Comparison of ENCODE assay signal across 8 mouse cellular contexts in the genomic region with DNA sequence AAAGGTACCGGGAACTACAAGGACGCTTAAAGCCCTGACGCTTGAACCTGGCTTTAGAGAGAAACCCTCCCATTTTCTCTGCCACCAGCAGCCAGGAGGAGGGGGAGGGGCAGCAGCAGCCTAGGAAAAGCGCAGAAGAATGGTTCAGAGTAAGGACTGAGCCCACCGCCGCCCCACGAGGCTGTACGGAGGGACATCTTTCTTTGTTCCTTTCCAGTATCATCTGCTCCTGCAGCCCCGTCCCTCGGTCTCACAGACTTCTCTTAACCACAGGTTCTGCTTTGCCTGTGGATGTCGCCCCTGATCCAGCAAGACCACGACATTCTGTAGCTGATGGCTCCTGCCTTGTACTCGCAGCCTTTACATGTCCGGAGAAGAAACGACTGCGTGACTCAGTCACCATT. TPM values are rescaled to one million over a fixed set of nuclear protein-coding genes. Genes with fewer than 3 reads are reported as not detected.
DNase-seq lines count a peak whose midpoint lies in the region; ATAC-seq and TF ChIP-seq lines count a peak whose summit lies in the region.

No protein-coding gene starts in this region.

- H3K27me3 ChIP-seq in embryonic facial prominence, embryonic 12.5 days: peaks cover 3% of the 10 kb centered on the region; the same call in 1 of the 2 replicates
- no peaks in the 10 kb centered on the region for H3K27me3 ChIP-seq in hindbrain, embryonic 16.5 days (replicated peaks; ENCODE audit: control insufficient read depth, insufficient read depth, low read length)
- no peaks in the 10 kb centered on the region for H3K27me3 ChIP-seq in lung, postnatal 0 days (replicated peaks; ENCODE audit: insufficient read depth, low read length)

- no peak overlapping the region for H3K27ac ChIP-seq in embryonic facial prominence, embryonic 12.5 days
- peak overlapping the region; percentile 92 for H3K27ac ChIP-seq in hindbrain, embryonic 16.5 days (ENCODE audit: low read depth, low read length)
- no peak overlapping the region for H3K27ac ChIP-seq in lung, postnatal 0 days (ENCODE audit: low read length)

- H3K4me3 ChIP-seq in embryonic facial prominence, embryonic 12.5 days: peak overlapping the region; percentile 35
- peak overlapping the region; percentile 52 for H3K4me3 ChIP-seq in hindbrain, embryonic 16.5 days (ENCODE audit: low read length)
- peak overlapping the region; percentile 40 for H3K4me3 ChIP-seq in lung, postnatal 0 days (ENCODE audit: low read depth, low read length)

- H3K9me3 ChIP-seq in embryonic facial prominence, embryonic 12.5 days: no peaks in the 10 kb centered on the region
- H3K9me3 ChIP-seq in hindbrain, embryonic 16.5 days (ENCODE audit: control insufficient read depth, low read length): no peaks in the 10 kb centered on the region
- H3K9me3 ChIP-seq in lung, postnatal 0 days (ENCODE audit: low read length): no peaks in the 10 kb centered on the region

- 0 out of 2 replicates have a peak, but pooled peaks cover 2% of the 10 kb centered on the region for H3K36me3 ChIP-seq in embryonic facial prominence, embryonic 12.5 days
- no peaks in the 10 kb centered on the region for H3K36me3 ChIP-seq in hindbrain, embryonic 16.5 days (ENCODE audit: control insufficient read depth, insufficient read depth, low read length)
- H3K36me3 ChIP-seq in lung, postnatal 0 days (ENCODE audit: insufficient read depth, low read length): no peaks in the 10 kb centered on the region

- ATAC-seq in embryonic facial prominence, embryonic 12.5 days (ENCODE audit: insufficient number of reproducible peaks, insufficient read depth, low FRiP score, low TSS enrichment): no peak
- peak; percentile 76 for ATAC-seq in hindbrain, embryonic 16.5 days
- ATAC-seq in lung, postnatal 0 days: peak; percentile 44

- 2% methylated on average over 16 of the region's 16 CpGs for WGBS in embryonic facial prominence, embryonic 12.5 days
- 2% methylated on average over 16 of the region's 16 CpGs for WGBS in hindbrain, embryonic 16.5 days
- WGBS in lung, postnatal 0 days: 1% methylated on average over 16 of the region's 16 CpGs

- peak; percentile 14; the same call in 1 of the 2 replicates for TF ChIP-seq CTCF in lung, postnatal 0 days (IDR thresholded peaks at IDR 0.05)

- DNase-seq in layer of hippocampus, postnatal 14 days (ENCODE audit: low spot score in 2 of 2): peak; percentile 21 to 39
- no peak for DNase-seq in layer of hippocampus, adult 11-12 months (ENCODE audit: low spot score)
- peak; percentile 59 for DNase-seq in brain, embryonic 18.5 days (ENCODE audit: low read depth, low spot score)
- DNase-seq in lung, postnatal 0 days (ENCODE audit: low spot score): peak; percentile 22
- DNase-seq in right cerebral cortex, postnatal 14 days: peak; percentile 68
- DNase-seq in gastrocnemius, postnatal 4 days (ENCODE audit: low spot score in 2 of 2): no peak

- peak overlapping the region; percentile 77 for H3K4me2 ChIP-seq in embryonic facial prominence, embryonic 12.5 days (replicated peaks)
- H3K4me2 ChIP-seq in hindbrain, embryonic 16.5 days (ENCODE audit: low read length): peak overlapping the region; percentile 97
- H3K4me2 ChIP-seq in lung, postnatal 0 days (replicated peaks; ENCODE audit: low read depth, low read length): peak overlapping the region; percentile 91

- H3K4me1 ChIP-seq in embryonic facial prominence, embryonic 12.5 days: no peaks in the 10 kb centered on the region
- peaks cover 4% of the 10 kb centered on the region; the same call in 1 of the 2 replicates for H3K4me1 ChIP-seq in hindbrain, embryonic 16.5 days (ENCODE audit: control insufficient read depth, insufficient read depth, low read depth, low read length)
- H3K4me1 ChIP-seq in lung, postnatal 0 days (ENCODE audit: insufficient read depth, low read depth, low read length): peaks cover 4% of the 10 kb centered on the region; the same call in 1 of the 2 replicates

- peak overlapping the region; percentile 8; the same call in 1 of the 2 replicates for H3K9ac ChIP-seq in embryonic facial prominence, embryonic 12.5 days
- peak overlapping the region; percentile 82 for H3K9ac ChIP-seq in hindbrain, embryonic 16.5 days (ENCODE audit: low read depth, low read length)
- H3K9ac ChIP-seq in lung, postnatal 0 days (replicated peaks; ENCODE audit: low read depth): peak overlapping the region; percentile 34; the same call in 1 of the 2 replicates

- no peak for TF ChIP-seq EP300 in lung, postnatal 0 days (IDR thresholded peaks at IDR 0.05)

RNA-seq across cellular contexts. Expression of gene Zap70, which starts 23.6 kb away (rescaled TPM):
- total RNA-seq in layer of hippocampus, postnatal 14 days (2021): 1 to 10 TPM; 4.7 TPM
- 0.51 and 0.65 TPM in 2 replicates for polyA plus RNA-seq in embryonic facial prominence, embryonic 12.5 days (2016; fragmentation: Nextera tagmentation; extraction: Ambion mirVana)
- polyA plus RNA-seq in hindbrain, embryonic 16.5 days (2015; fragmentation: Nextera tagmentation; extraction: Ambion mirVana): 2.4 TPM in 2 replicates
- polyA plus RNA-seq in lung, postnatal 0 days (2015; fragmentation: Nextera tagmentation; extraction: Ambion mirVana): 4.3 and 5.2 TPM in 2 replicates
- under 1 TPM; 0.21 to 0.49 TPM for total RNA-seq in gastrocnemius, postnatal 4 days (2021)

Comparison
In these comparisons a context has a peak if more than half of its experiments do, and no peak if none do; other contexts are left out.
1. DNase-seq: peak in layer of hippocampus, postnatal 14 days (2 of 2), brain, embryonic 18.5 days (single experiment), lung, postnatal 0 days (single experiment) and right cerebral cortex, postnatal 14 days (single experiment); none in layer of hippocampus, adult 11-12 months (single experiment) and gastrocnemius, postnatal 4 days (0 of 2).
2. H3K9ac ChIP-seq: peak in every context shown above with its lines; median percentile 82 in hindbrain, embryonic 16.5 days; 34 in lung, postnatal 0 days; 8 in embryonic facial prominence, embryonic 12.5 days.
3. Peak in every context shown above with its lines, with median percentiles within 50 percentile points of each other: H3K4me2 ChIP-seq and H3K4me3 ChIP-seq.